Mouse (Mus musculus) frontal cortex, postnatal 25 days (tissue): ENCODE data around the gene Kif18b.

ENCODE experiments used
- DNase-seq, 2 experiments: peaks; one replicate each; pipeline ENCODE4 v3.0.0; 2022; ENCODE audit warnings: low spot score in 2 of 2

Kif18b gene

DNA sequence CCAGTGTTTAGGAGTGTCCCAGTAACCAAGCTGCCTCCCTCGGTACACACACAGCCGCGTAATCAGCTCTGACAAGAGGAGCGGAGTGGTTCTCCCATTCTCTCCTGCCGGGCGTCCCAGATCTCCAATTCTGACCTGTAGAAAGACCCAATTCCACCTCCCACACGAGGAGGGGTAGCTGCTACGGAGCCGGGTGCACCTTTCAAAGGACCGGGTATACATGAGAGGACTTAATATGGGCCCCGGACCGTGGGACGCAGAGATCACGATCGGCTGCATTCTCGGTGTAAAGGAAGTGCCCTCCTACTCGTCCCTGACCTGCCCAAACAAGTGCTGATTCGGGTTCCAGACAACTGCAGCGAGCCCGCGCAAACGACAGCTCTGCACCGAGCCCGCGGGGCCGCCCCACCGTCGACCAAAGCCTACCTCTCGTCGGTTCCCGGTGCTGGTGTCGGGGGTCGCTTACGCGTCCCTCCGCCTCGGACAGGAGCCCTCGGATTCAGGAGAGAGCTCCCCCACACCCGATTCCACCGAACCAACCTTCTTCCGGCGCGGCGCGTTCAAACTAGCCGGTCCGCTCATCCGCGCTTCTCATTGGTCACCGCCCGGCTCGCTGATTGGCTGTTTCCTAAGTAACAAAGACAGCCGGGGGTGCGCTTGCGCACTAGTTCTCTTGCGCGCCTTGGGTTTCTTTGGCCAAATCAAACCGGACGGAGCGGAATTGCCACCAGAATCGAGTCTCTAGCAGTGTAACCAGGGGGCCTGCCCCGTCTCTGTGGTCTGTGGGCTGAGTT lies at the start of gene Kif18b:
Gene Kif18b, minus strand, starts transcription at position 568 of the 794 bp plus-strand sequence.
- peak; percentile 83 to 87 for DNase-seq

DNA sequence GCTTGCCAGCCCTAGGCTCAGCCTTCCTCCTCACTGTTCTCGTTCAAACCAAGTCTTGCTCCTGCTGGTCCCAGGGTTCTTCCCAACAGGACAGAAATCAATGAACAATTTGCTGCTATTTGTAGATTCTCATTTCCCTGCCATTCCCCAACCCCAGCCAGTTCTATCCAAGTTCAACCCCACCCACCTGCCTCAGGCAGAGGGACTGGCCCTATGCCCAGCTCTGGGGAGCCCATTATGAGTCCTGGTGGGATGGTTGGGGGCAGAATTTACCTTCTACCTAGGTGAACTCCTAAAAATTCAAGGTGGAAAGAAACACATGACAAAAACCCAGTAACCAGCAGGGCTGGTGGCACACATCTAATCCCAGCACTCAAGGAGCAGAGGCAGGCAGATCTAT lies 47.4 kb upstream of the Kif18b start:
- DNase-seq, result no peak

DNA sequence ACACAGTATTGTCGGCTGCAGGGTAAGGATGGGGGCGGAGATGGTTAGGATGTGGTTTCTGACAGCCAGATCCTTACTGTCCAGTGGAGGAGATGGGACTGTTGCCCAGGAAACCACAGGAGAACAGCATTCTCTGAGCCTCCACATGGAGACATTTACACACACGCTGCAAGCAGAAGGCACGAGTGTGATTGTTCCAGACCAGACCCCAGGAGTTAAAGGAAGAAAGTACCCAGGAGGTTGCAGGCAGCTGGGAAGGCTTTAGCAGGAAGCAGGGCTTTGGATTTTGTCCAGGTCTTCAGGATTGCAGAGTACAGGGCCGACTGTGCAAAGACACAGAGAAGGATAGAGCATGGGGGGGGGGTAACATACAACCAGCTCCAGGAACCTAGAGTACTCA lies 46.7 kb upstream of the Kif18b start:
- DNase-seq, result no peak

DNA sequence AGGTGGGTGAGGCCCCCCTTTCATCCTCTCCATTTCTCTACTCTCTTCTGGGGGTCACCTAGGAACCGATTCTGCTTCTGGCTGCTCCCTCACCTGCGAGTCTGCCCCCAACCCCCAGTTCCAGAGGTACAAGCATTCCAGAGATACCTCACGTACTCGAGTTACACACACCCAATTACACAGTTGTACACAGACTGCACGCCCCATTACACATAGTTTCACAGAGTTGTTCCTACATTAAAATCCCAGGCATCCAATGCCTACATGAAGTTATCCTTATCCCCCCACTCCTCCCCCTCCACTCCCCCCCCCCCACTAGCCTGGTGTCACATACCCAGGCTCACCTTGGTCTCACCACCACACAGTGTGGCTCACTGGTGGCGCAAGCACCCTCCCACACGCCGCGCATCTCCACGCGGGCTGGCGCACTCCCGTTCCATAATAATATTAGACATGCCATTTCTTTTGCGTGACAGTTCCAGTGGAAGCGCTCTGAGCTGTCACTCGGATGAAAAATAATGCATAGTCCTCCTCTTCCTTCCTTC lies 39.7 kb upstream of the Kif18b start:
- no peak for DNase-seq

DNA sequence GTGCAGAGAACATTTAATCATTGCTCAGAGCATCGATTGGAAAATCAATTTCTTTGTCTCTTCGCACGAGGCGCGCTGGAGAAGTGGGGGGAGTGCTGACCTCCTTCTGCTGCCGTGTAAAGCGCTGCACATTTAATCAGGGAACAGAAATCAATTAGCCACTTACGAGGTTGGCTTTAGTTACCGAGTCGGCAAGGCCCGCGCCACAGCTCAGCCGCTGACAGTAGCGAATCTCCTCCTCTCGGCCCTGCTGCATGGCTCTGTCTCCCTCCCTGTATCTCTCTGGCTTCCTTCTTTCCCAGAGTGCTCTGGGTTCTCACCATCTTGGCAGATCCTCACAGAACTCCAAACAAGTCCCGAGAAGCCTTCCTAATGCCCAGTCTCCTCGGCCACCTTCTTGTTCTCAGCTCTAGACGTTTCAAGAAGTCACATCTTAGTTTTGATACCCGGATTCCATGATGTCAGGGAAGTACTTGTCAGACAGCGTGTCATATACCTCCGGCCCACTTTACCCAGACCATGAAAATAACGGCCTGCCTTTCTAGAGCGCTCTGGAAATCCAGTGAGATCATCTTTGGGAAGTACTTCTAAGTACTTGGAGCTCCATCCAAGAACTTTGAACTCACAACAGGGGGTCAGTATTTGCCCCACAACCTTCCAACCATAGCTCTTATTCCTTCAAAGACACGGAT lies 39.1 kb upstream of the Kif18b start:
- no peak for DNase-seq

DNA sequence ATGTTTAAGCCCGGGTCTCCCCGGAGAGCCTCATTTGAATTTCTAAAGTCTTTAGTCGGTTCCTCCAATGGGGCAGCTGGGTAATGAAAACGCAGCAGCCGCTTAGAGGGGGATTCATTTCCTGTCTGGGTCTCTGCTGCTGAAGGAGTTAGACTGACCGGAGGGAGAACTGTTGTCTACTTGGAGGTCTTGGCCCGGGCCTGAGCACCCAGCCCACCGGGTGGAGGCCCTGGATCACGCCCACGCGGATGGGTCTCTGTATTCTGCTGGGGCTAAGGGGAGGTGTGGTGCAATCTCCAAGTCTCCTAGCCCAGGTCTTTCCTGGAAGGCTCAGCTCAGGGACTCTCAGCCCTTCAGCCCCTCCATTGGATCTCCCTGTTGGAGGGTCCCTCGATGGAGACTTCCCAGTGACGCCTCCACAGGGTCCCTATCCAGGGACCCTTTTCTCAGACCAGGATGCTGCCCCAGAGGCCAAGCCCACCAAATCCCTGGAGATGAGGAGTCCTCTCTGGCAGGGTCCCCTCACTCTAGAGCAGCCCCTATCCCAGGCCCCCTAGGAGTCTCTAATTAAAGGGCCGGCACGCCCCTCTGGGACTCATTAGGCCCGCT lies 38.4 kb upstream of the Kif18b start:
- no peak for DNase-seq

DNA sequence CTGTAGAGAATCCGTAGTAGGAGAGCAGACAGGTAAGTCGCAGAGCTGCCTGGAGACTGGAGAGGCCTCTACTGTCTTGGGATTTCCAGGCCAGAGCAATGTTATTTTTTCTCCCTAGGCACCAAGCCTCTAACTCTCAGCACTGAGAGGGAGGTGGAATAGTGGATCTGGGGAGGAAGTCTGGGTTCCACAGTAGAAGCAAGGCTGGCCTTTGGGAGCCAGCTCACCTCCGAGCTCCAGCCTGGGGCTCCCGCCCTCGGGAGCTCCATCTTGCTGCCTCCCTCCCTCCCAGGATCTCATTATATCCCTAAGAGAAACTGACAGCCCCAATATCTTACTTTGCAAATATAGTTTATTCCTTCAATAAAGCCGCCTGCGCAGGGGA lies 37.9 kb upstream of the Kif18b start:
- no peak for DNase-seq

DNA sequence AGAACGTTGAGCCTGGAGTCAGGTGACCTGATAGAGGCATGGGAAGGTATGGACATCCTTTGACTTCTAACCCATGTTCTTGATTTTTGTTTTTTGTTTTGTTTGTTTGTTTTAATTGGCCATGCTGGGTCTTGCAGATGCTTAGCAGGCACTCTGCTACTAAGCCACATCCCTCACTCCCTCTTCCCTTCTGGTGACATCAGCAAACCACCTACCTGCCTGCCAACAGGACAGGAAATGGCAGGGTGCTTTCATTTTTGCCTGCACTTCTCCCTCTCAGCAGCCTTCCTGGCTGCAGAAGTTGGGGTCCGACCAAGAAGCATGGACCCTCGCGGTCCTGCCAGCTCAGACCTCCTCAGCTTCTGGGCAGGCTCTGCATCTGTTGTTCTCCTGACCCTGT lies 36.2 kb upstream of the Kif18b start:
- no peak for DNase-seq

DNA sequence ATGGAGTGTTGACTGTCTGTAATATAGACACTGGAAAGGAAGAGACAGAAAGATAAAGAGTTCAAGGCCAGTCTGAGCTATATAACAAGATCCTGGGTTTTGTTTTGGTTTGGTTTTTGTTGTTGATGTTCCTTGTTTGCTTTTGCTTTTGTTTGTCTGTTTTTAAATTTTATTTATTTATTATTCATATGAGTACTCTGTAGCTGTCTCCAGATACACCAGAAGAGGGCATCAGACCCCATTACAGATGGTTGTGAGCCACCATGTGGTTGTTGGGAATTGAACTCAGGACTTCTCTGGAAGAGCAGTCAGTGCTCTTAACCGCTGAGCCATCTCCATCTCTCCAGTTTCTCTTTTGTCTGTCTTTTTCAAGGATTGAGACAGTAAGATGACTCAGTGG lies 33.9 kb upstream of the Kif18b start:
- DNase-seq, result no peak

DNA sequence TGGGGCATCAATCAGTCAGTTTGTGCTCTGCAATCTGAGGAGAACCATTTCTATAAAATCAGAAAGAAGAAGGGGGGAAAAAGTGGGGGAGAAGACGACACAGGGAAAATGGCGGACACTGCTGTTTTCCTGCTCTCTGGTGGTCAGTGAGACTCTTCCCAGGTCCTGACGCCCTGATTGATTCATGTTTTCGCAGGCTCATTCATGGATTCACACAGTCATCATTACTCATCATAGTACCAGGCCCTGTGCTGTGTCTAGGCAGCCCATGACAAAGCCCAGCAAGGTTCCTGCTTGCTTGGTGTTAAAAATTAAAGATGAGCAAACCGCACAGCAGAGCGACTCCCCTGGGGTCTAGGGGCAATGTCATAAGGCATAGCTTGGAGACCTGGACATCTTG lies 33.5 kb upstream of the Kif18b start:
- no peak for DNase-seq

DNA sequence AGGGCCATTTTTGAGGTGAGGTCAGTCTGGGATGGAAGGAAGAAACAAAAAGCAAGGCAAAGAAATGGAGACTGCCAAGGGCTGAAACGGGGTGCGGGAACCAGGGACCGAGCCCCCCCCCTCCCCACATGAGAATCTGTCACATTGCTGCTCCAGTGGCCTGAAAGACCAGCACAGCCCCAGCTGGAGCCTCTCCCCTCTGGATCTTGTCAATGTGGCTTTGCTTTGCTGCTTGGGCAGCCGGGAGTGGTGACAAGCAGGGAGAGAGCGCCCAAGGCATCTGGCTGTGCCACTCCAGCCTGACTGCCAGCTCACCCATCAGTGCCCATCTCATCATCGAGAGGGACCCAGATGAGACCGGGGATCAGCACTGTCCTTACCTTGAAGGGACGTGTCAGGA lies 32.8 kb upstream of the Kif18b start:
- no peak for DNase-seq

DNA sequence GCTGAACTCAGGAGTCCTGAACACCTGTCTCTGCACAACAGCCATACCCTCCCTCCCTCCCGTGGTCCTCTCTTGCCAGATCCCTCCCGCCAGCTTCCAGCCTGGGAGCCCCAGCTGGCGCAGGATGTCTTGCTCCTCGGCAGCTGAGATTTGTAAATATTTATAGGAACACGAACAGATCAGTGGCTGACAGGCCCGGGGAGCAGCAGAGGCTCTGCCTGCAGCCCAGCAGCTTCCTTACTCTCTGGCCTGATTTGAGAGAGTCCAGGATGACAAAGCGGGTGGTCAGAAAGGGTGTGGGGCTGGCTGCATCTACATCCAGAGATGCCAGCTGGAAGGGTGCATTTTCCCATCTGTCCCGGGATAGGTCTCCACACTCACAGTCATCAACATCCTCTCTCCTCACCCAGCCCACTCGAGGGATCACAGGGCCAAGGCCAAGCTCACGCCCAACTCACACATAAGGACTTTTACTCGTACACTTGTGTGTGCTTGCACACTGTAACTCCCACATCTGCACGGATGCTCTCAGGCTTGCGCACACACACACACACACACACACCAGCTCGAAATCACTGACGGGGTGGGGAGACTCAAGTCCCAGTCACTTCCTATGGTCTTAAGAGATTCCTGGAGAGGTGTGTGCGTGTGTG lies 32.2 kb upstream of the Kif18b start:
- DNase-seq, result no peak

DNA sequence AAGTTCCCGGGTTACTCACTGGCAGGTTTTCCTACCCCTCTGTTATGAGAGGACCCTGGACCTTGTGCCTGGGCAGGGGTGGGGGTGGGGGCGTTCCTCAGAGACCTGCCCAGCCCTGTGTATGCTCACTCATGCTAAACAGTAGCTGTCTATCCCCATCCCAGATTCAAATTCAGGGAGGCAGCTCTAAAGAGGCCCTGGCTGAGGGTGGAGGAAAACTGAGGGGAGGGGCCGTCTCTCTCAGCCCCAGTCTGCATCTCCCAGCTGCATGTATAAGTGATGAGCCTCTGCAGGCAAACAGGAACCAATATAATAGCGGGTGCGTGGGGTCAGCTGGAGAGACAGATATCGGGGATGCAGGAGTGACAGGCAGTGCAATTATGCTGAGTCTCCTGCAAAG lies 28.0 kb upstream of the Kif18b start:
- no peak for DNase-seq

DNA sequence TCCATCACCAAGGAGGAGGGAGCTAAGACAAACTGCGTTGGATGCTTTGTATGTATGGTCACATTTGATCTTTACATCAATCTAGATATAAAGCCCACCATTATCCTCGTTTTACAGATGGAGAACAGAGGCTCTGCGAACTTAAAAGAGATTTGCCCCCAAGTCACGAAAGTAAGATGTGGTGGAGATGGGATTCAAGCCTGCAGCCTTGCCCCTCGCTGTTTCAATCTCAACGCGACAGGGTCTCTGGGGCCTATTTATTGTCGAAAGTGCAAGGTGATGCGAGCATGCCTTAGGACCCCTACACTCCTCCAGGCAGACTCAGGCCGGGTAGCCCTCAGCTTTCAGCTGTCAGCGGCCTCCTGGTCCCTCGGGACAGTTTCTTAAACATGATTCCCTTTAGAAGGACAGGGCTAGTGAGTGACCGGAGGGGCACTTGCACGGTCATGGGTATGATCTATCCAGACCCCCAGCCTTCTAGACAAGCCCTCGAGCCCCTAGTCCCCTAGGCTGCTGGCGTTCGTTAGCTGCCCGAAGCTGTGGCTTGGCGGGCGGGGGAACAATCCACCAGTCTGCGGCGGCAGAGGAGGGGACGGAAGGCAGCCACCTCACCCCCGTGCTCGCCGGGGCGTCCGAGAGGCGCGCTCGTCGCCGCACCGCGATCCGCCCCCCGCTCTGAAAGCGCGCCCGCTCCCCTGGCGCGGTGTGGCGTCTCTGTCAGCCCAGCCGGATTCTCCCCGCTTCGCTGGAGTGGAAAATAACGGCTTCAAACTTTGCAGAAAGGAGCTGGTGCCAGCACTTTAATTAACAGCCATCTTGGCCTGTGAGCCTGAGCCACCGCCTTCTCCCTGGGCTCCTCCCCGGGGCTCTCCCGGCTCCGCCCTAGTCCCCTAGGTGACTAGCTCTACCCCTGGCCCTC lies 23.4 kb upstream of the Kif18b start:
- DNase-seq, result no peak

DNA sequence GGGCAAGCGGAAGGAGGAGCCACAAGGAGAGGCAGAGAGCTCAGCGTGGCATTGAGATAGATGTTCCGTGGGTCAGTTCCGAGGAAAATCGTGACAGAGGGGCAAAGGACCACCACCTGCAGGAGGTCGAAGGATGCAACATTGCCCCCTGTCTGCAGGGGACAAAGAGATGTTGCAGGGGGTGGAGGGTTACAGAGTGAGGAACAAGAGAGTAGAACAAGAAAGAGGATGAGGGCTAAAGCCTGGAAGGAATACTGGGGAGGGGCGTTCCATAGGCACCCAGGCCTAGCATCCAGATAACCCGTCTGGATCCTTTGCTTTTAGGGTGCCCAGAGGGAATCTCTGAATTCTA lies 22.0 kb upstream of the Kif18b start:
- no peak for DNase-seq

DNA sequence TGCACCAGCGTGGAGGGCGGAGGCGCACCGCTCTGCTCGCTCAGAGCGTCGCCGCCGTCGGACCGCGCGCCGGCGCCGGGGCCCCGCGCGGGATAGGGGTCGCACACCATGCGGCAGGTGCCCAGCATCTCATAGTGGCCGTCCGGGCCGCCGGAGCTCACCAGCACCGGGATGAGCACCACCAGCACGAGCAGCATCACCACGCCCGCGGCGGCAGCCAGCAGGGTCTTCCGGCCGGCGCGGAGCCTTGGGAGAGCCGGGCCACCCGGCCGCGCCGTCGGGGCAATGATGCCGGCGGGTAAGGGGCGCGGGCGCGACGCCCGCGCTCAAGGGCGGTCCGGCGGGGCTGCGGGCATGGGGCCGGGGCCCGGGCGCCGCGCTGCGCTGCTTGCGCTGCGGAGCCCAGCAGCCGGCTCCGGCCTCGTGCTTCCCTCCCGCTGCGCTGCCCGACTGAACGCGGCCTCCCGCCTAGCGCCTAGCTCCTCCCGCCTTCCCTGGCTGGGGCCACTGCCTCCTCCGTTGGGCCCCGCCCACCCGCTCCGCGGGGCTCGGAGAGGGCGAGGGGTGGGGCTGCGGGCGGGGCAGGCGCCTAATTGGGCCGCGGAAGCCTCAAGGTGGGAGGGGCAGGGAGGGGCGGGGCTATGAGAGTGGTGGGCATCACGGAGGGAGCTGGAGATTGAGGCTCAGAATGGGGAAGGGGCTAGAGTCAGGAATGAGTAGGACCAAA lies 21.5 kb upstream of the Kif18b start, which contains the start of gene C1ql1:
Gene C1ql1, minus strand, starts transcription at position 424 of the 727 bp plus-strand sequence.
- DNase-seq, result peak in 1 of 2 experiments; percentile 29

DNA sequence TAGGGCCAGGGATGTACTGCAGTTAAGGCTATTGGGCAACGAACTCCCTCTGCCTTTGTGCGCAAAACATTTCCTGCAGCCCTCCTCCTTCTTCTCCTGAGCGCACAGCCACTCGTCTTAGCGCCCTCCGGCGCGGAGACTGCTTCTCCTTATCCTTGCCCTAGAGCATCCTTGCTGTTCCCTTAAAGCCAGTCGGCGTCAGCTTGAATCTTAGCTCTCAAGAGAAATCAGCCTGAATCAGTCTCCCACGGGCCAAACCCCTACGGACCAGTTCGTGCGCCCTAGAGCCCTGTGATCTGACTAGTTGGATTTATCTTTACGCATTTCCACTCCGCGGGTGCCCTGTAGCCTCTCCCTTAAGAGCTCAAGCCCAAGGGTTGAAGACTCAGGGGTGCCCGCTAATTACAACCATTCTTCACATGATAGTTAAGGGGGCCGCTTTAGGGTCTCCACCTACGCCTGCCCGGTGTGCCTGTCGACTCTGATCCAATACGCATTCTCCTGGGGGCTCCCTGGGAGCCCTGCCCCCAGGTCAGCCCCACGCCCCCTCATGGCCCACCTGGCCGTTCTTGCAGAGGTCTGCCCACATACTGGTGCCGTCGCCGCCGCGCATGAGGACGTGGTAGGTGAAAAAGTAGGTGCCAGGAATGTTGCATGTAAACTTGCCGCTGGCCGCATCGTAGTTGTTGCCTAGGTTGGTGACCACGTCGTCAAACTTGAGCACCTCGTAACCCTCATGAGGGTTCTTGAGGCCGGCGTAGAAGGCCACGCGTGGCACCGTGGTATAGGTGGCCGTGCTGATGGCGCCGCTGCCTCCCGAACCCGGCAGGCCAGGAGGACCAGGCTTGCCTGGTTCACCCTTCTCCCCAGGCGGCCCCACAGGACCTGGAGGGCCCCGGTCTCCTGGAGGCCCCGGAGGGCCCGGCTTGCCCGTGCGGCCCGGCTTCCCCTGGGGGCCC lies 20.7 kb upstream of the Kif18b start:
- DNase-seq, result no peak

DNA sequence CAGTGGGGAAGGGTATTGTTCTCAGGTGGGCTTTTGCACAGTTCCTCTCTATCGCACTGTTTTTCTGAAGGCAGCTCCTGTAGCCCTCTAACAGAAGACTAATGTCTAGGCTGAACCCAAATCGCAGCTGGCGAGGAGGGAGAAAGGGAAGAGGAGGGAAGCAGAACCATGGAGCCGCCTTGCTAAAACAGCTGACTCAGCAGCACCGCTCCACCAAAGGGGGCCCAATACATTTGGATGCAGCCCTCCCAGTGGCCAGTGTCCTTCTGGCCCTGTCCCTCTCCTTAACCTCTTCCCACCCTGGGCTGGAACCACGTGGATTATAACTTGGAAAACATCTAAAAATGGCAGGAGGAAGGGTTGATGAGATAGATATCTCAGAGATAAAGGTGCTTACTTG lies 16.3 kb upstream of the Kif18b start:
- no peak for DNase-seq

DNA sequence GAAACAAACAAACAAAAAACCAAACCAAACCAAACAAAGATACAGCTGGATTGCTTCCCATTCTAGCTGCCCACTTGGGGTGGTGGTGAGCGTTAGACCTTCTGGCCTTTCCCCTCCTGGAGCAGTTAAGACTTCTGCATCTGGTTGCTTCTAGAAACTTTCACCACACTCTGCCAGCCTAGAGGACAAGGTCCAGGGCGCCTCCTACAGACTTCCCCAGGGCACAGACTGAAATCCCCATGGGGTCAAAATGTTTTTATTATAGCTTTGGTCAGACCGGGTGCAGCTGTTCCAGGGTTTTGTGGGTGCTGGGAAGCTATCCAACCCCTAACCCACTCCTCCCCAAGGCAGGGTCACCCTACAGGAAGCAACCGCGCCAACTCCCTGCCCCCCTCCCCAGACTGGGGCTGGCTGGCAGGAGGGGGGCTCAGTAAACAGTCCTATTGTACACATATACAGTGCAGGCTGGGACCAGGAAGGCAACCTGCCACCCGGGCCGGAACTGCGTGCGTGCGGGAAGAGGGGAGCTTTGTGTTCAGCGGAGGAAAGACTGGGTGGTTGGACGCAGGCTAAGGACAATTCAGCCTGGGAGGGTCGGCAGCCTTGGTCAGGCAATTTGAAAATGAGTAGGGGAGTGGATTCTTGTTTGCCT lies 14.2 kb upstream of the Kif18b start:
- DNase-seq, result no peak
